Mouse (Mus musculus): ENCODE results near the gene Wbp2nl. TPM values are rescaled to one million over a fixed set of nuclear protein-coding genes. Genes with fewer than 3 reads are reported as not detected.

Gene Wbp2nl
- total RNA-seq (2021), result not detected
- long read RNA-seq, experiment 1, result 0 reads
- long read RNA-seq, experiment 2, result 0 reads

- no peak for DNase-seq (ENCODE audit: low spot score in 2 of 2)
Observed at GRCm38 (mm10) chr15:82298764-82299561, at the start of gene Wbp2nl. Gene Wbp2nl, plus strand, starts transcription at chr15:82298954.

GRCm38 (mm10) chr15:82251579-82251978 lies 47.2 kb upstream of the Wbp2nl start:
- no peak for DNase-seq (ENCODE audit: low spot score in 2 of 2)

GRCm38 (mm10) chr15:82252097-82252496 lies 46.7 kb upstream of the Wbp2nl start, which contains the start of gene 1500009C09Rik:
Gene 1500009C09Rik, plus strand, starts transcription at chr15:82252397.
- DNase-seq (ENCODE audit: low spot score in 2 of 2), result no peak

GRCm38 (mm10) chr15:82255248-82255647 lies 43.5 kb upstream of the Wbp2nl start:
- DNase-seq (ENCODE audit: low spot score in 2 of 2), result no peak

GRCm38 (mm10) chr15:82255944-82256383 lies 42.8 kb upstream of the Wbp2nl start:
- peak; percentile 87 to 94 for DNase-seq (ENCODE audit: low spot score in 2 of 2)

- DNase-seq (ENCODE audit: low spot score in 2 of 2), result peak; percentile 74 to 75
Observed at GRCm38 (mm10) chr15:82259510-82259909, 39.2 kb upstream of the Wbp2nl start.

- peak; percentile 69 to 71 for DNase-seq (ENCODE audit: low spot score in 2 of 2)
Observed at GRCm38 (mm10) chr15:82266356-82266755, 32.4 kb upstream of the Wbp2nl start.

- peak; percentile 52 to 63 for DNase-seq (ENCODE audit: low spot score in 2 of 2)
Observed at GRCm38 (mm10) chr15:82268185-82268584, 30.6 kb upstream of the Wbp2nl start.

GRCm38 (mm10) chr15:82268783-82269182 lies 30.0 kb upstream of the Wbp2nl start:
- DNase-seq (ENCODE audit: low spot score in 2 of 2), result no peak

GRCm38 (mm10) chr15:82271201-82271600 lies 27.6 kb upstream of the Wbp2nl start:
- peak; percentile 61 to 74 for DNase-seq (ENCODE audit: low spot score in 2 of 2)

GRCm38 (mm10) chr15:82272295-82272694 lies 26.5 kb upstream of the Wbp2nl start:
- no peak for DNase-seq (ENCODE audit: low spot score in 2 of 2)

GRCm38 (mm10) chr15:82274593-82274926 lies 24.2 kb upstream of the Wbp2nl start, which contains the start of gene Sept3:
Gene Sept3, plus strand, starts transcription at chr15:82274893.
- no peak for DNase-seq (ENCODE audit: low spot score in 2 of 2)

GRCm38 (mm10) chr15:82274927-82275901 lies 23.5 kb upstream of the Wbp2nl start:
- peak; percentile 78 to 79 for DNase-seq (ENCODE audit: low spot score in 2 of 2)

GRCm38 (mm10) chr15:82277591-82277990 lies 21.2 kb upstream of the Wbp2nl start:
- no peak for DNase-seq (ENCODE audit: low spot score in 2 of 2)

GRCm38 (mm10) chr15:82280638-82281037 lies 18.1 kb upstream of the Wbp2nl start:
- peak in 1 of 2 experiments; percentile 6 for DNase-seq (ENCODE audit: low spot score in 2 of 2)

- no peak for DNase-seq (ENCODE audit: low spot score in 2 of 2)
Observed at GRCm38 (mm10) chr15:82286157-82286556, 12.6 kb upstream of the Wbp2nl start.

GRCm38 (mm10) chr15:82290252-82290651 lies 8.5 kb upstream of the Wbp2nl start:
- DNase-seq (ENCODE audit: low spot score in 2 of 2), result no peak

GRCm38 (mm10) chr15:82292851-82293250 lies 5.9 kb upstream of the Wbp2nl start:
- DNase-seq (ENCODE audit: low spot score in 2 of 2), result no peak

- DNase-seq (ENCODE audit: low spot score in 2 of 2), result no peak
Observed at GRCm38 (mm10) chr15:82293271-82293711, 5.5 kb upstream of the Wbp2nl start.

GRCm38 (mm10) chr15:82294059-82294458 lies 4.7 kb upstream of the Wbp2nl start:
- DNase-seq (ENCODE audit: low spot score in 2 of 2), result peak in 1 of 2 experiments; percentile 64

GRCm38 (mm10) chr15:82307107-82307506 lies 8.4 kb downstream of the Wbp2nl start:
- DNase-seq (ENCODE audit: low spot score in 2 of 2), result no peak
